34 mouse cellular contexts compared by ENCODE assay signal in the genomic region with DNA sequence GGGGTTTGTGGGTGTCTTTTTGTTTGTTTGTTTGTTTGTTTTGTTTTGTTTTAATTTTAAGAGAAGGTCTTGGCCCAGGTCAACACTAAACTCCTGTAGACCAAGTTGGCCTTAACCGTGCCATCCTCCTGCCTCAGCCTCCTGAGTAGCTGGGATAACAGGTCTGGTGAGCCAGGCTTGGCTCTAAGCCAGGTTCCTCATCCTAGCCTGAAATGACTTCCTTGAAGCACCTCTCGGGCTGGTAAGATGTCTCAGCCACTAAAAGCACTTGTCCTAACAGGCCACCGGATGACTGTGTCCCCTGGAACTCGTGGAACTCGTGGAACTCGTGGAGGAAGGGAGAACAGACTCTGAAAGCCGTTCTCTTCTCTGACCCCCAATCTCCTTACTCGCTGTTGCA. TPM values are rescaled to one million over a fixed set of nuclear protein-coding genes. Genes with fewer than 3 reads are reported as not detected.
DNase-seq lines count a peak whose midpoint lies in the region; ATAC-seq and TF ChIP-seq lines count a peak whose summit lies in the region.
"Had no signal": no experiment of that assay in that cellular context is flagged by ENCODE, and none has a peak within 500 bp of the region (broad histone marks: within the 10 kb centered on the region; RNA-seq: fewer than 3 reads in every experiment).

No protein-coding gene starts in this region.

- H3K4me2 ChIP-seq in kidney, embryonic 16.5 days (replicated peaks; ENCODE audit: low read depth, low read length) = no peak overlapping the region
- H3K4me2 ChIP-seq: embryonic facial prominence, embryonic 15.5 days; heart, embryonic 15.5 days; intestine, embryonic 15.5 days; liver, embryonic 15.5 days; midbrain, embryonic 12.5 days had no signal

- TF ChIP-seq POLR2A in kidney, adult 2 months (IDR thresholded peaks at IDR 0.05; ENCODE audit: low read depth, low read length) = no peak
- no peak for TF ChIP-seq POLR2A in small intestine, adult 2 months (IDR thresholded peaks at IDR 0.05; ENCODE audit: low read depth, low read length)

- no peak overlapping the region for H3K9ac ChIP-seq in kidney, embryonic 16.5 days (replicated peaks; ENCODE audit: low read length)
- H3K9ac ChIP-seq: embryonic facial prominence, embryonic 15.5 days; heart, embryonic 15.5 days; intestine, embryonic 15.5 days; liver, embryonic 15.5 days; midbrain, embryonic 12.5 days had no signal

- no peaks in the 10 kb centered on the region for H3K36me3 ChIP-seq in kidney, adult 2 months (ENCODE audit: control insufficient read depth, insufficient read depth, low read length)
- H3K36me3 ChIP-seq in kidney, embryonic 16.5 days (ENCODE audit: insufficient read depth, low read length) = no peaks in the 10 kb centered on the region
- peaks cover 15% of the 10 kb centered on the region for H3K36me3 ChIP-seq in small intestine, adult 2 months (ENCODE audit: control insufficient read depth, insufficient read depth, low read length)
- H3K36me3 ChIP-seq: embryonic facial prominence, embryonic 10.5 days; embryonic facial prominence, embryonic 15.5 days; heart, embryonic 10.5 days; heart, embryonic 15.5 days; intestine, embryonic 15.5 days; liver, embryonic 15.5 days; midbrain, embryonic 12.5 days had no signal

- intact Hi-C loops in left cerebral cortex, postnatal 10 days (cut with DNase I) = no loop called here
- intact Hi-C loops in left cerebral cortex, postnatal 36 days (cut with DNase I) = no loop called here

- no peaks in the 10 kb centered on the region for H3K27me3 ChIP-seq in kidney, adult 2 months (replicated peaks; ENCODE audit: control insufficient read depth, insufficient read depth, low read length)
- no peaks in the 10 kb centered on the region for H3K27me3 ChIP-seq in kidney, embryonic 16.5 days (ENCODE audit: insufficient read depth, low read length)
- no peaks in the 10 kb centered on the region for H3K27me3 ChIP-seq in small intestine, adult 2 months (ENCODE audit: control insufficient read depth, insufficient read depth, low read length)
- H3K27me3 ChIP-seq: heart, embryonic 15.5 days; intestine, embryonic 15.5 days; liver, embryonic 15.5 days had no signal

- peaks cover 12% of the 10 kb centered on the region; the same call in 1 of the 2 replicates for H3K4me1 ChIP-seq in kidney, adult 2 months (ENCODE audit: control insufficient read depth, insufficient read depth, low read length)
- H3K4me1 ChIP-seq in kidney, embryonic 16.5 days (ENCODE audit: insufficient read depth, low read length) = no peaks in the 10 kb centered on the region
- peaks cover 28% of the 10 kb centered on the region for H3K4me1 ChIP-seq in small intestine, adult 2 months (ENCODE audit: control insufficient read depth, insufficient read depth, insufficient read length, low read length)
- H3K4me1 ChIP-seq: embryonic facial prominence, embryonic 15.5 days; heart, embryonic 10.5 days; intestine, embryonic 15.5 days; liver, embryonic 15.5 days had no signal

- no peak for ATAC-seq in kidney, embryonic 16.5 days (ENCODE audit: low FRiP score, low TSS enrichment)
- ATAC-seq: CD4-positive, CD25-positive, alpha-beta regulatory T cell, adult 4 months; forebrain, embryonic 14.5 days; hindbrain, postnatal 0 days; intestine, embryonic 15.5 days had no signal

- 79% methylated on average over 8 of the region's 8 CpGs for WGBS in kidney, adult 2 months
- 87% methylated on average over 8 of the region's 8 CpGs for WGBS in kidney, embryonic 16.5 days
- WGBS in small intestine, adult 2 months = 72% methylated on average over 8 of the region's 8 CpGs

- peak; percentile 42 for DNase-seq in kidney, adult 2 months
- DNase-seq in urinary bladder, adult 2 months (ENCODE audit: low spot score) = peak; percentile 35
- no peak for DNase-seq in urinary bladder, postnatal 10 days (ENCODE audit: low spot score)
- no peak for DNase-seq in left cerebral cortex, postnatal 10 days (ENCODE audit: extremely low spot score in 1 of 2, low spot score in 2 of 2)
- DNase-seq in spleen, postnatal 36 days (ENCODE audit: low spot score in 2 of 2) = no peak
- DNase-seq in left cerebral cortex, postnatal 36 days (ENCODE audit: low spot score in 2 of 2) = no peak
- DNase-seq: cerebellum, adult 2 months; cerebellum, postnatal 25 days; gastrocnemius, postnatal 25 days; heart, adult 11 months; kidney, adult 8-10 months; kidney, postnatal 10 days; layer of hippocampus, postnatal 36 days; right cerebral cortex, postnatal 14 days; thymus, postnatal 14 days had no signal

- H3K9me3 ChIP-seq in kidney, embryonic 16.5 days (ENCODE audit: low read length) = no peaks in the 10 kb centered on the region
- H3K9me3 ChIP-seq: embryonic facial prominence, embryonic 10.5 days; heart, embryonic 10.5 days; heart, embryonic 15.5 days; intestine, embryonic 15.5 days; liver, embryonic 15.5 days; midbrain, embryonic 12.5 days had no signal

- no peak for TF ChIP-seq CTCF in kidney, adult 2 months (conservative IDR thresholded peaks at IDR 0.05; ENCODE audit: insufficient read depth, insufficient read length, low read depth, low read length)
- TF ChIP-seq CTCF in small intestine, adult 2 months (IDR thresholded peaks at IDR 0.05; ENCODE audit: extremely low read depth, insufficient read length, insufficient replicate concordance, low read depth, low read length) = no peak

- no peak overlapping the region for H3K4me3 ChIP-seq in kidney, adult 2 months (ENCODE audit: insufficient read depth, low read depth, low read length)
- H3K4me3 ChIP-seq in kidney, embryonic 16.5 days (ENCODE audit: low read length) = no peak overlapping the region
- no peak overlapping the region for H3K4me3 ChIP-seq in small intestine, adult 2 months (ENCODE audit: low read depth, low read length)
- H3K4me3 ChIP-seq: embryonic facial prominence, embryonic 10.5 days; embryonic facial prominence, embryonic 15.5 days; heart, embryonic 10.5 days; heart, embryonic 15.5 days; intestine, embryonic 15.5 days; liver, embryonic 15.5 days; midbrain, embryonic 12.5 days had no signal

- H3K27ac ChIP-seq in kidney, adult 2 months (ENCODE audit: insufficient read depth, low read depth, low read length) = no peak overlapping the region
- no peak overlapping the region for H3K27ac ChIP-seq in kidney, embryonic 16.5 days (ENCODE audit: low read length)
- peak overlapping the region; percentile 72; the same call in 1 of the 2 replicates for H3K27ac ChIP-seq in small intestine, adult 2 months (ENCODE audit: insufficient read depth, low read depth, low read length)
- H3K27ac ChIP-seq: embryonic facial prominence, embryonic 10.5 days; embryonic facial prominence, embryonic 15.5 days; heart, embryonic 10.5 days; heart, embryonic 15.5 days; hindbrain, postnatal 0 days; intestine, embryonic 15.5 days; liver, embryonic 15.5 days; midbrain, embryonic 12.5 days had no signal

RNA-seq across cellular contexts. Expression of gene Cda, which starts 11.7 kb away (rescaled TPM):
- polyA plus RNA-seq in kidney, adult 2 months (2012; rRNA removed) = 394 and 454 TPM in 2 replicates
- 24.6 and 27.1 TPM in 2 replicates for polyA plus RNA-seq in kidney, embryonic 16.5 days (2015; fragmentation: Nextera tagmentation; extraction: Ambion mirVana)
- 3.3 and 4.1 TPM in 2 replicates for polyA plus RNA-seq in urinary bladder, adult 2 months (2012; rRNA removed)
- polyA plus RNA-seq in small intestine, adult 2 months (2012; rRNA removed) = 218 and 419 TPM in 2 replicates
- total RNA-seq in left cerebral cortex, postnatal 10 days (2021) = 1 to 10 TPM; 2.0 to 3.4 TPM
- total RNA-seq in left cerebral cortex, postnatal 36 days (2021) = 1 to 10 TPM; 3.5 to 3.7 TPM
- polyA plus RNA-seq: CD4-positive, CD25-positive, alpha-beta regulatory T cell, adult 4 months had no signal

RNA-seq across cellular contexts. Expression of gene Pink1, which starts 30.0 kb away (rescaled TPM):
- 226 and 272 TPM in 2 replicates for polyA plus RNA-seq in kidney, adult 2 months (2012; rRNA removed)
- 54.4 and 56.0 TPM in 2 replicates for polyA plus RNA-seq in kidney, embryonic 16.5 days (2015; fragmentation: Nextera tagmentation; extraction: Ambion mirVana)
- 92.3 and 122 TPM in 2 replicates for polyA plus RNA-seq in urinary bladder, adult 2 months (2012; rRNA removed)
- polyA plus RNA-seq in small intestine, adult 2 months (2012; rRNA removed) = 54.9 and 134 TPM in 2 replicates
- total RNA-seq in left cerebral cortex, postnatal 10 days (2021) = 100 to 1,000 TPM; 148 to 152 TPM
- 100 to 1,000 TPM; 270 to 338 TPM for total RNA-seq in left cerebral cortex, postnatal 36 days (2021)

RNA-seq across cellular contexts. Expression of gene Fam43b, which starts 40.2 kb away (rescaled TPM):
- polyA plus RNA-seq in kidney, adult 2 months (2012; rRNA removed) = not detected in 2 replicates
- polyA plus RNA-seq in kidney, embryonic 16.5 days (2015; fragmentation: Nextera tagmentation; extraction: Ambion mirVana) = 0.12 TPM in 1 of 2 replicates, not detected in the other
- 0.04 TPM in 1 of 2 replicates, not detected in the other for polyA plus RNA-seq in urinary bladder, adult 2 months (2012; rRNA removed)
- polyA plus RNA-seq in small intestine, adult 2 months (2012; rRNA removed) = 0.08 TPM in 1 of 2 replicates, not detected in the other
- total RNA-seq in left cerebral cortex, postnatal 10 days (2021) = 10 to 100 TPM; 33.5 to 39.5 TPM
- 10 to 100 TPM; 27.0 to 35.4 TPM for total RNA-seq in left cerebral cortex, postnatal 36 days (2021)
- total RNA-seq: gastrocnemius, adult 18-20 months; gastrocnemius, postnatal 25 days; liver, adult 2 months; megakaryocyte progenitor cell, adult 5-6 weeks had no signal
- polyA plus RNA-seq: CD4-positive, CD25-positive, alpha-beta regulatory T cell, adult 4 months; embryonic facial prominence, embryonic 10.5 days; heart, embryonic 15.5 days; hindbrain, embryonic 11.5 days; large intestine, adult 2 months; limb, embryonic 11.5 days; liver, adult 2 months; liver, embryonic 15.5 days; stomach, embryonic 16.5 days had no signal

RNA-seq across cellular contexts. Expression of gene Ddost, which starts 51.6 kb away (rescaled TPM):
- 157 and 169 TPM in 2 replicates for polyA plus RNA-seq in kidney, adult 2 months (2012; rRNA removed)
- 407 and 438 TPM in 2 replicates for polyA plus RNA-seq in kidney, embryonic 16.5 days (2015; fragmentation: Nextera tagmentation; extraction: Ambion mirVana)
- polyA plus RNA-seq in urinary bladder, adult 2 months (2012; rRNA removed) = 133 and 138 TPM in 2 replicates
- polyA plus RNA-seq in small intestine, adult 2 months (2012; rRNA removed) = 150 and 244 TPM in 2 replicates
- total RNA-seq in left cerebral cortex, postnatal 10 days (2021) = 100 to 1,000 TPM; 112 to 114 TPM
- total RNA-seq in left cerebral cortex, postnatal 36 days (2021) = 10 to 100 TPM; 84.1 to 91.4 TPM

Comparison
In these comparisons a context has a peak if more than half of its experiments do, and no peak if none do; other contexts are left out.
1. DNase-seq: peak in kidney, adult 2 months (single experiment) and urinary bladder, adult 2 months (single experiment); none in urinary bladder, postnatal 10 days (single experiment), left cerebral cortex, postnatal 10 days (0 of 2), spleen, postnatal 36 days (0 of 2) and left cerebral cortex, postnatal 36 days (0 of 2).